Mouse (Mus musculus) stomach, postnatal 0 days (tissue): ENCODE measurements at regions not wholly inside any gene's neighbourhood (a gene's known extent, or its start where the extent isn't known, plus 50 kb on each side); places are given as distances from the start of the nearest gene placed in this dataset.

ENCODE experiments used
- CTCF ChIP-seq: IDR thresholded peaks from 2 replicates; pipeline ENCODE4 v1.5.1; 2016; ENCODE audit warnings: antibody characterized with exemption, low read depth, mild to moderate bottlenecking, moderate library complexity
- EP300 ChIP-seq: optimal IDR thresholded peaks from 2 replicates; pipeline ENCODE3; 2016; ENCODE audit warnings: antibody characterized with exemption

DNA sequence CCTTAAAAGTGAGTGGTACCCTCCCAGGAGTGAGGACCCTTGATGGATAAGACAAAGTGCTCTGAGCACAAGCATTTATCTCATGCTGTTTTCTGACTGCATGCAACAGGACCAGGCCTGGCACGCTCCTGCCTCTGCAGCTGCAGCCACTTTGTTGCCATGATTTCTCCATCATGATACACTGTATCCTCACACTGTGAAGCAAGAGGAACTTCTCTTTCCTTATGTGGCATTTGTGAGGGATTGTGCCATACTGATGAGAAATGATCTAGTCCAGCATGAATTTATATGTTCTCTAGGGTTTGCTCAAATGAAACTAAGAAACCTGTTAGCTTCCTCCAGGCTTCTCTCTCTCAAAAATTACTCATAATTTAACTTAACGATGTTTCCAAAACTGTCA is 380.2 kb upstream of the Trib2 start:
- TF ChIP-seq CTCF (no peak), EP300 (no peak)
